Mouse (Mus musculus): Measurements from ENCODE around the gene Rnase9. TPM values are rescaled to one million over a fixed set of nuclear protein-coding genes. Genes with fewer than 3 reads are reported as not detected.

The Rnase9 gene
- polyA plus RNA-seq, 1 experiment from 2014 or later: not detected

DNA sequence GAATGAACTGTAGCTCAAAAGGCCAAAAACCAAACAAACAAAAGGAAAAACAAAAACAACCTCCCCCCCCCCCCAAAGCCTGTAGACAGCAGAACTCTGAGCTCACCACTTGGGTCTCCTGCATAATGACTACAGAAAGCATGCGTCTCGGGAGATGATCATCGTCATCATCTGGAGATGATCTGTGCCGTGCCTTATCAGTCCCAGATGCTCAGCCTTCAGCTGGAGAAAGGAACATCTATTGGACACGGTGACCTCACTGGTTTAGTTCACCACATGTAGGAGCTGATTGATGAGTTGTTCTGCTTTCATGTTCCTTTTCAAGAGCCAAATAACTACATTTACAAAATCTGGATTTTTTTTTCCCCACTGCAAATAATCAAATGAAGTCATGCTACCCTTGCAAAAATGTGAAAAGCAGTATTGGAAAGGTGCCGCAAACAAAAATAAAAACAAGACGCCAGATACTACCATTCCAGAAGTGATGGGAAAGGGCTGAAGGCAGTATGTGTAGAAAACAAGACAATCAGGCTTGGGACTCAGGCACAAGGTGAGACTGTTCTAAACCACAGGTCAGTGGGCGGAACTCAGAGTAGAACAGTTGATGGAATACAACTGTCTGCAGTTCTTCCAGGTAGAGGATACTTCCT lies 34.4 kb downstream of the Rnase9 start, which contains the start of gene Rnase10:
Gene Rnase10, plus strand, starts transcription at position 600 of the 650 bp plus-strand sequence.
- H3K27ac ChIP-seq (ENCODE audit: low read length): peak within 1 kb of the TSS; percentile 96
- H3K27me3 ChIP-seq (ENCODE audit: control insufficient read depth, insufficient read depth, low read length): no peaks in the 10 kb centered on the region
- 0 out of 2 replicates have a peak, but pooled peaks cover 4% of the 10 kb centered on the region for H3K9me3 ChIP-seq (replicated peaks; ENCODE audit: control insufficient read depth, low read length)
- H3K4me2 ChIP-seq (ENCODE audit: low read depth, low read length): peak within 1 kb of the TSS; percentile 36
- WGBS: 73% methylated on average over 8 of the region's 8 CpGs
- H3K36me3 ChIP-seq (ENCODE audit: control insufficient read depth, insufficient read depth): no peaks in the 10 kb centered on the region
- peak within 1 kb of the TSS; percentile 57; the same call in 1 of the 2 replicates for H3K9ac ChIP-seq (ENCODE audit: low read length)
- no peak within 1 kb of the TSS for H3K4me3 ChIP-seq (ENCODE audit: low read length)
- ATAC-seq (replicated peaks; ENCODE audit: extremely low read depth, insufficient read depth, low FRiP score): no peak
- H3K4me1 ChIP-seq (ENCODE audit: control insufficient read depth, insufficient read depth, low read length): peaks cover 22% of the 10 kb centered on the region

DNA sequence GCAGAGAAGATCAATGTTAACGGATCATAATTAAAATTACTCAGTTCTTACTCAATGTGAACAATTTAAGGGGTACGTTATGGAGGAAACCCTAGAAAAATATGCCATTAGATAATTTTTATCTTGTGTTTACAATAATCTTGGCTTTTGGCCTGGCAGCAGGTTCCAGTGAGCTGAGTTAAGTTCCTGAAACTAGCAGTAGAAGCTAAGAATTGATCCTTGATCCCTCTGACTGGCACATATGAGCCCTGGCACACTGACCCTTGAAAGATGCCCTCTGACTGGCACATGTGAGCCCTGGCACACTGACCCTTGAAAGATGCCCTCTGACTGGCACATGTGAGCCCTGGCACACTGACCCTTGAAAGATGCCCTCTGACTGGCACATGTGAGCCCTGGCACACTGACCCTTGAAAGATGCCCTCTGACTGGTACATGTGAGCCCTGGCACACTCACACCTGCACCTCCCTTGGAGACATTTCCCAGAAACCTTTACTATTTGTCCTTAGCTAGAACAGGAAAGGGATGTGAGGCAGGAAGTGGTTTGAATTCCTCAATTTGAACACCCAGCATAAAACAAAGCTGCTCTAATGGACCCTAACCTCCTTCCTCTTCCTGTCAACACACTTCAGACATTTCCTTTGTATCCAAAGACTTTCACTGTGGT lies 43.5 kb downstream of the Rnase9 start:
- H3K27ac ChIP-seq (ENCODE audit: low read length): peak overlapping the region; percentile 57
- peak; percentile 58; the same call in 1 of the 2 replicates for ATAC-seq (replicated peaks; ENCODE audit: extremely low read depth, insufficient read depth, low FRiP score)
- H3K9ac ChIP-seq (ENCODE audit: low read length): no peak overlapping the region
- no peak overlapping the region for H3K4me3 ChIP-seq (ENCODE audit: low read length)
- H3K27me3 ChIP-seq (ENCODE audit: control insufficient read depth, insufficient read depth, low read length): no peaks in the 10 kb centered on the region
- 43% methylated on average over 2 of the region's 2 CpGs for WGBS
- 0 out of 2 replicates have a peak, but pooled peaks cover 2% of the 10 kb centered on the region for H3K4me1 ChIP-seq (ENCODE audit: control insufficient read depth, insufficient read depth, low read length)
- H3K4me2 ChIP-seq (ENCODE audit: low read depth, low read length): no peak overlapping the region
- no peaks in the 10 kb centered on the region for H3K9me3 ChIP-seq (replicated peaks; ENCODE audit: control insufficient read depth, low read length)
- no peaks in the 10 kb centered on the region for H3K36me3 ChIP-seq (ENCODE audit: control insufficient read depth, insufficient read depth)

- H3K9me3 ChIP-seq (replicated peaks; ENCODE audit: control insufficient read depth, low read length): no peaks in the 10 kb centered on the region
- 0 out of 2 replicates have a peak, but pooled peaks cover 2% of the 10 kb centered on the region for H3K4me1 ChIP-seq (ENCODE audit: control insufficient read depth, insufficient read depth, low read length)
- H3K27me3 ChIP-seq (ENCODE audit: control insufficient read depth, insufficient read depth, low read length): no peaks in the 10 kb centered on the region
- no peak overlapping the region for H3K4me3 ChIP-seq (ENCODE audit: low read length)
- WGBS: 52% methylated on average over 3 of the region's 3 CpGs
- no peaks in the 10 kb centered on the region for H3K36me3 ChIP-seq (ENCODE audit: control insufficient read depth, insufficient read depth)
- no peak overlapping the region for H3K4me2 ChIP-seq (ENCODE audit: low read depth, low read length)
- no peak overlapping the region for H3K9ac ChIP-seq (ENCODE audit: low read length)
- ATAC-seq (replicated peaks; ENCODE audit: extremely low read depth, insufficient read depth, low FRiP score): no peak; the same call in 1 of the 2 replicates
- H3K27ac ChIP-seq (ENCODE audit: low read length): peak overlapping the region; percentile 72
These were observed 44.6 kb downstream of the Rnase9 start for GRCm38 (mm10) chr14:50997088-50997487.

- Histone ChIP-seq H3K4me3 (ENCODE audit: low read length) (no peak overlapping the region), H3K27me3 (ENCODE audit: control insufficient read depth, insufficient read depth, low read length) (no peaks in the 10 kb centered on the region), H3K27ac (ENCODE audit: low read length) (no peak overlapping the region), H3K36me3 (ENCODE audit: control insufficient read depth, insufficient read depth) (no peaks in the 10 kb centered on the region), H3K4me1 (ENCODE audit: control insufficient read depth, insufficient read depth, low read length) (no peaks in the 10 kb centered on the region), H3K9ac (ENCODE audit: low read length) (no peak overlapping the region), H3K9me3 (replicated peaks; ENCODE audit: control insufficient read depth, low read length) (no peaks in the 10 kb centered on the region), H3K4me2 (ENCODE audit: low read depth, low read length) (no peak overlapping the region)
- WGBS: 87% methylated on average over 3 of the region's 3 CpGs
- no peak for ATAC-seq (replicated peaks; ENCODE audit: extremely low read depth, insufficient read depth, low FRiP score)
These were observed 50.6 kb downstream of the Rnase9 start for GRCm38 (mm10) chr14:50991037-50991436.

Other genes with a start within 250 kb of the Rnase9 start
- not detected in 2 replicates for gene Ccnb1ip1, start 234.1 kb downstream of the Rnase9 start, polyA plus RNA-seq (2015; fragmentation: Nextera tagmentation; extraction: Ambion mirVana)
- gene Parp2, start 234.0 kb downstream of the Rnase9 start, polyA plus RNA-seq (2015; fragmentation: Nextera tagmentation; extraction: Ambion mirVana): 39.3 and 40.4 TPM in 2 replicates
- gene Tep1, start 171.3 kb downstream of the Rnase9 start, polyA plus RNA-seq (2015; fragmentation: Nextera tagmentation; extraction: Ambion mirVana): 5.1 and 5.6 TPM in 2 replicates
- gene Klhl33, start 144.4 kb downstream of the Rnase9 start, polyA plus RNA-seq (2015; fragmentation: Nextera tagmentation; extraction: Ambion mirVana): 0.12 and 0.16 TPM in 2 replicates
- 134 and 141 TPM in 2 replicates for gene Osgep, start 117.0 kb downstream of the Rnase9 start, polyA plus RNA-seq (2015; fragmentation: Nextera tagmentation; extraction: Ambion mirVana)
- 118 and 126 TPM in 2 replicates for gene Apex1, start 116.9 kb downstream of the Rnase9 start, polyA plus RNA-seq (2015; fragmentation: Nextera tagmentation; extraction: Ambion mirVana)
- 32.5 and 37.9 TPM in 2 replicates for gene Pip4p1, start 111.0 kb downstream of the Rnase9 start, polyA plus RNA-seq (2015; fragmentation: Nextera tagmentation; extraction: Ambion mirVana)
- gene Pnp, start 110.8 kb downstream of the Rnase9 start, polyA plus RNA-seq (2015; fragmentation: Nextera tagmentation; extraction: Ambion mirVana): 32.0 and 36.9 TPM in 2 replicates
- gene Gm49342, start 97.4 kb downstream of the Rnase9 start, polyA plus RNA-seq (2015; fragmentation: Nextera tagmentation; extraction: Ambion mirVana): not detected in 2 replicates
- 0.31 and 0.43 TPM in 2 replicates for gene Pnp2, start 85.9 kb downstream of the Rnase9 start, polyA plus RNA-seq (2015; fragmentation: Nextera tagmentation; extraction: Ambion mirVana)
- 0.21 and 0.37 TPM in 2 replicates for gene Rnase10, start 34.1 kb downstream of the Rnase9 start, polyA plus RNA-seq (2015; fragmentation: Nextera tagmentation; extraction: Ambion mirVana)
- not detected in 2 replicates for gene Rnase11, start 8.3 kb upstream of the Rnase9 start, polyA plus RNA-seq (2015; fragmentation: Nextera tagmentation; extraction: Ambion mirVana)
- gene Rnase12, start 15.8 kb upstream of the Rnase9 start, polyA plus RNA-seq (2015; fragmentation: Nextera tagmentation; extraction: Ambion mirVana): 0.71 TPM in 1 of 2 replicates, not detected in the other
- gene Olfr750, start 32.6 kb upstream of the Rnase9 start, polyA plus RNA-seq (2015; fragmentation: Nextera tagmentation; extraction: Ambion mirVana): not detected in 2 replicates
- 27.3 and 30.5 TPM in 2 replicates for gene Rnase4, start 49.2 kb upstream of the Rnase9 start, polyA plus RNA-seq (2015; fragmentation: Nextera tagmentation; extraction: Ambion mirVana)
- 3.4 and 4.4 TPM in 2 replicates for gene Ang, start 49.3 kb upstream of the Rnase9 start, polyA plus RNA-seq (2015; fragmentation: Nextera tagmentation; extraction: Ambion mirVana)
- not detected in 2 replicates for gene Eddm3b, start 72.6 kb upstream of the Rnase9 start, polyA plus RNA-seq (2015; fragmentation: Nextera tagmentation; extraction: Ambion mirVana)
- 0.80 and 1.1 TPM in 2 replicates for gene Rnase6, start 82.0 kb upstream of the Rnase9 start, polyA plus RNA-seq (2015; fragmentation: Nextera tagmentation; extraction: Ambion mirVana)
- gene Rnase1, start 104.9 kb upstream of the Rnase9 start, polyA plus RNA-seq (2015; fragmentation: Nextera tagmentation; extraction: Ambion mirVana): 0.91 and 1.1 TPM in 2 replicates
- gene Rnase2b, start 120.4 kb upstream of the Rnase9 start, polyA plus RNA-seq (2015; fragmentation: Nextera tagmentation; extraction: Ambion mirVana): not detected in 2 replicates
- gene Ang2, start 157.3 kb upstream of the Rnase9 start, polyA plus RNA-seq (2015; fragmentation: Nextera tagmentation; extraction: Ambion mirVana): not detected in 2 replicates
- not detected in 2 replicates for gene Ear14, start 161.5 kb upstream of the Rnase9 start, polyA plus RNA-seq (2015; fragmentation: Nextera tagmentation; extraction: Ambion mirVana)
- gene Rnase2a, start 214.2 kb upstream of the Rnase9 start, polyA plus RNA-seq (2015; fragmentation: Nextera tagmentation; extraction: Ambion mirVana): not detected in 2 replicates

Measured in heart, embryonic 16.5 days (tissue).